Mouse (Mus musculus) bone marrow, adult 2 months (tissue): ENCODE measurements around the gene Bco1.

Source experiments
- CTCF ChIP-seq: fragments of 200-500 bp; IDR thresholded peaks from 2 replicates; pipeline ENCODE4 v1.5.1; 2011; ENCODE audit warnings: low read length, control low read depth; ENCODE audit not compliant: control insufficient read depth, insufficient read depth
- POLR2A ChIP-seq: fragments of 200-500 bp; IDR thresholded peaks from 2 replicates; pipeline ENCODE4 v1.6.1; 2011; ENCODE audit warnings: low read depth, mild to moderate bottlenecking, control low read depth, low read length, borderline replicate concordance; ENCODE audit not compliant: control insufficient read depth

GRCm38 (mm10) chr8:117054146-117054545, 41.5 kb upstream of the Bco1 start:
- TF ChIP-seq CTCF (no peak), POLR2A (no peak)
